Mouse (Mus musculus) heart, embryonic 11.5 days (tissue): ENCODE results near the gene Zfp386. TPM values are rescaled to one million over a fixed set of nuclear protein-coding genes. Genes with fewer than 3 reads are reported as not detected.

Source experiments
- ATAC-seq: fragments of 200-750 bp; cut with Nextera tagmentation; replicated peaks from 2 replicates; pipeline ENCODE4 v1.8.0; 2017; ENCODE audit warnings: moderate library complexity; ENCODE audit not compliant: insufficient number of reproducible peaks, low FRiP score, low TSS enrichment
- H3K27ac ChIP-seq: fragments of 300-500 bp; sonication (generic); 2 replicates; pipeline ENCODE4 v1.5.1; 2014; ENCODE audit warnings: mild to moderate bottlenecking, low read depth, low read length
- H3K27me3 ChIP-seq: fragments of 300-500 bp; sonication (generic); 2 replicates; pipeline ENCODE4 v1.6.1; 2014; ENCODE audit warnings: mild to moderate bottlenecking, low read length, mixed read lengths; ENCODE audit not compliant: control insufficient read depth, insufficient read depth
- H3K36me3 ChIP-seq: fragments of 300-500 bp; sonication (generic); 2 replicates; pipeline ENCODE4 v1.6.1; 2014; ENCODE audit warnings: mild to moderate bottlenecking, low read length, moderate library complexity, mixed read lengths; ENCODE audit not compliant: control insufficient read depth, insufficient read depth
- H3K4me1 ChIP-seq: fragments of 300-500 bp; sonication (generic); 2 replicates; pipeline ENCODE4 v1.6.1; 2014; ENCODE audit warnings: low read length; ENCODE audit not compliant: control insufficient read depth, insufficient read depth
- H3K4me2 ChIP-seq: fragments of 300-500 bp; sonication (generic); 2 replicates; pipeline ENCODE4 v1.6.1; 2014; ENCODE audit warnings: mild to moderate bottlenecking, moderate library complexity
- H3K4me3 ChIP-seq: fragments of 300-500 bp; sonication (generic); 2 replicates; pipeline ENCODE4 v1.5.1; 2014; ENCODE audit warnings: low read depth, low read length
- H3K9ac ChIP-seq: fragments of 300-500 bp; sonication (generic); 2 replicates; pipeline ENCODE4 v1.6.1; 2014; ENCODE audit warnings: mild to moderate bottlenecking, low read depth, low read length, moderate library complexity
- H3K9me3 ChIP-seq: fragments of 300-500 bp; sonication (generic); replicated peaks from 2 replicates; pipeline ENCODE4 v1.6.1; 2016; ENCODE audit warnings: low read length; ENCODE audit not compliant: control insufficient read depth
- WGBS: fragments of 180-500 bp; shearing (Covaris S2); extraction: QIAGEN DNeasy Blood & Tissue Kit; methylation state at CpG from one replicate; pipeline ENCODE4 v1.1.7; 2014; ENCODE audit not compliant: insufficient replicate concordance; 5-methylcytosine and 5-hydroxymethylcytosine counted together
- polyA plus RNA-seq: library from polyadenylated mRNA; unstranded; fragments of >200 nt; fragmentation: Nextera tagmentation; extraction: Ambion mirVana; gene quantifications from 2 replicates; pipeline ENCODE4 v1.2.1, GENCODE M21; 2014

Zfp386 gene
- polyA plus RNA-seq, 1 experiment from 2014 or later: 31.2 TPM

DNA sequence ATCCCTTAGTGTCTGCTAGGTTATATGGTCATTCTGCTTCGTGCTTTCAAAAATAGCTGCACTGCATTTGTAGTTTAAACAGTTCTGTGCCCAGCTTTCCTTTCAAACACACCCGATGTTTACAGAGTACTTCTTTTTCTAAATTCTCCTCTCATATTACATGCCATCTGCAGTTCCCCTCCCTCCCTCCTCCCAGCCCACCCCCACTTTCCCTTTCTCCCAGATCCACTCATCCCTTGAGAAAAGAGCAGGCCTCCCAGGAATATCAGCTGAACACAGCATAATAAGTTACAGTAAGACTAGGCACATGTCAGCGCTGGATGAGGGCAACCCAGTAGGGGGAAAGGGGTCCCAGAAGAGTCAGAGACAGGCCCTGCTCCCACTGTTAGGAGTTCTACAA, 1.7 kb downstream of the Zfp386 start:
- ATAC-seq: no peak
- no peaks in the 10 kb centered on the region for H3K27me3 ChIP-seq
- peak overlapping the region; percentile 72 for H3K4me2 ChIP-seq
- H3K27ac ChIP-seq: no peak overlapping the region
- no peak overlapping the region for H3K4me3 ChIP-seq
- peaks cover 8% of the 10 kb centered on the region for H3K4me1 ChIP-seq
- WGBS: 85% methylated on average over 3 of the region's 3 CpGs
- H3K9me3 ChIP-seq: no peaks in the 10 kb centered on the region
- 0 out of 2 replicates have a peak overlapping the region, but pooled peaks have one; percentile 94 for H3K9ac ChIP-seq
- no peaks in the 10 kb centered on the region for H3K36me3 ChIP-seq

DNA sequence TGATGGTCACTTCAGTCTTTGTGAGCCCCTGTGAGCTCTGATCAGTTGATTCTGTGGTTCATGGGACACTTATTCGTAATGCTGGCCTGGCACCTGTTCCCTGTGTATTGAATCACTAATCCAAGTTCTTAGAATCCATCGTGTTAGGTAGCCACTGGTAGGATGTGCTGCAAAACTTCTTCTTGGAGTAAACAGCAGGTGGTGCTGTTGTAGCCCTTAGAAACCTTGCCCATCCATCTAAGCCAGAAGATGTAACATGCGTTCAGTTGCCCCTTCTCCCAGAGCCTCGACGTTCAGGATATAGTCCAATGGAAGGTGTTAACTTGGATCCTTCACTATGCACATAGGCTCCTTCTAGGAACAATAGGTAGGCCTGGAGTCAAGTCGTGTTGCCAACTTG, 2.2 kb downstream of the Zfp386 start:
- Histone ChIP-seq H3K27me3 (no peaks in the 10 kb centered on the region), H3K9ac (no peak overlapping the region), H3K4me1 (peaks cover 8% of the 10 kb centered on the region), H3K36me3 (peaks cover 2% of the 10 kb centered on the region), H3K4me3 (no peak overlapping the region), H3K4me2 (no peak overlapping the region), H3K9me3 (no peaks in the 10 kb centered on the region), H3K27ac (no peak overlapping the region)
- WGBS: 79% methylated on average over 6 of the region's 6 CpGs
- no peak for ATAC-seq

DNA sequence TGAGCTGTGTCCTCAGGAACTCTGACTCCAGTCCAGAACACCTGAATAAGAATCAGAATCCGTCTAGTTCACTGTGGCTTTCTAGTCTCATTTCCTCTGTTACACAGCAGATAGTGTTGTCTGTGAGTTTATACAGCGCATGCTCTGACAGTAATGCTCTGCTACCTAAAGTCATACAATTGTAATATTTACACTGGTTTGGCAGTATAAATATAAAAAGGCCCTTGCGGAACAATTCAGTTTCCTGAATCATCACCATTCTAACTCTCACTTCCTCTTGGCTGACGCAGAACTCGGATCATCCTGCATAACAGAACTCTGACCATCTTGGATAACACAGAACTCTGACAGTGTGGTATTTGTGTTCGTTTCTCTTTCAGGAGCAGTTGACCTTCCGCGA, 6.8 kb downstream of the Zfp386 start:
- H3K9me3 ChIP-seq: peaks cover 3% of the 10 kb centered on the region; the same call in 1 of the 2 replicates
- H3K4me2 ChIP-seq: no peak overlapping the region
- no peak overlapping the region for H3K9ac ChIP-seq
- WGBS: 90% methylated on average over 8 of the region's 8 CpGs
- H3K27me3 ChIP-seq: no peaks in the 10 kb centered on the region
- no peak overlapping the region for H3K27ac ChIP-seq
- no peaks in the 10 kb centered on the region for H3K4me1 ChIP-seq
- no peak overlapping the region for H3K4me3 ChIP-seq
- H3K36me3 ChIP-seq: peaks cover 33% of the 10 kb centered on the region
- ATAC-seq: no peak

DNA sequence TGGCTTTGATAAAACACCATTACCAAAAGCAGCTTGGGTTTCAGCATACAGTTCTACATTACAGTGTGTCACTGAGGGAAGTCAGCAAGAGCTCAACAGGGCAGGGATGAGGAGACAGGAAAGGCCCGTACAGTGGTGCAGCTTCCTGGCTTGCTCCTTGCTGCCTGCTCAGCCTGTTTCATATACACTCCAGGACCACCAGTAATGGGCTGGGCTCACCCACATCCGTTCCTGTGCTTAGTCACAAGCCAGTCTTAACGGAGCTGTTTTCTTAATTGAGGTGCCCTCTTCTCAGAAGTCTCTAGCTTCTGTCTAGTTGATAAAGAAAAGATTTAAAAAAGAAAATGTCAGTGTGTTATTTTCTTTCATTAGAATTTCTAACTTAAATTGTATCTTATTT, 8.6 kb downstream of the Zfp386 start:
- 89% methylated on average over 3 of the region's 3 CpGs for WGBS
- no peak overlapping the region for H3K27ac ChIP-seq
- no peak overlapping the region for H3K9ac ChIP-seq
- H3K36me3 ChIP-seq: peaks cover 49% of the 10 kb centered on the region
- H3K4me2 ChIP-seq: no peak overlapping the region
- H3K9me3 ChIP-seq: peaks cover 9% of the 10 kb centered on the region
- no peaks in the 10 kb centered on the region for H3K4me1 ChIP-seq
- H3K4me3 ChIP-seq: no peak overlapping the region
- H3K27me3 ChIP-seq: no peaks in the 10 kb centered on the region
- ATAC-seq: no peak

DNA sequence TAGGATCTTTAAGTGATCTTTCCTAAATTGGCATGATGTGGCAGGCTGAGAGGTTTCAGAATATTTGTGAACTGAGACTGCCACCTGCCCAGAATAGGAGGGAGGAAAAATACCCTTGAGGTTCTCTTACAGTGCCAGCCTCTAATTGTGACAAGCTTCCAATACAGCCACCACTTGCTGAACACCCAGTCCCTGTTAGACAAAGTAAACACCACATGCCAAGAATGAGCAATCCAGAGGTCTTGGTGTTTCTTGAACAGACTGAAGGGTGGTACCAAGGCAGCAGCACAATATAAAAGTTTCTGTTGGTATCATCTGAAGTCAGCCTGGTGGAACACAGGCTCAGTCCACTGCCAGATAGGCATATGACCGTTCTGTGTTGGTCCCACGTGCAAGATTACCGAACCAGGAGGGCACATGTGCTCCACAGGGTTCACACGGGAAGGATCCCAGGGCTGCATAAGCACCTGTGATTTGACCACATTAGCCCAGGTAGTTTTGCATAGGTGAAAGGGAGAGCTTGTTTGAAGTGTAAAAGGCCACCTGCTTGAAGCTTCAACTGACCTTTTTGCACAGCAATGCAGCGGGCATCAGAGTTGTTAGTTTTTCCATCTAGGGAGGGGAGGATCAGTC, 14.2 kb downstream of the Zfp386 start:
- no peak overlapping the region for H3K4me2 ChIP-seq

DNA sequence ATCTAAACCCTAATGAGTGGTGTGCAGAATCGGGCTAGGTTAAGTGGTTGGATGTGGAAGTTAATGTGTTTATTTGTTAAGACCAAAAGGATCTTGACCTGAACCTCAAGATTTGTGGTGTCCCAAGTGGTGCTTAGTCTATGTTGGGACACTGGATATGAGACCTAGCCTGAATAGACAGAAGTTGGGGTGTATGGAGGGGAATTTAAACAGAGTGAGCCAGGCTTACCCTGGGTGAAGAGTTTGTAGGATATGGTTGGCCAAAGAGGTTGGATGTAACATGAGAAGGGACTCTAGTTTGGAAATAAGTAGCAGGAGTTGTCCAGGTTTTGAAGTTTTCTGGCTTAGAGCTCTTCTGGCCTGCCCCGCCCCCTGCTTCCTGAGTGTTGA, 14.7 kb downstream of the Zfp386 start:
- no peaks in the 10 kb centered on the region for H3K27me3 ChIP-seq
- 88% methylated on average over 2 of the region's 2 CpGs for WGBS
- ATAC-seq: no peak
- peaks cover 20% of the 10 kb centered on the region for H3K9me3 ChIP-seq
- H3K4me1 ChIP-seq: no peaks in the 10 kb centered on the region
- no peak overlapping the region for H3K27ac ChIP-seq
- H3K4me2 ChIP-seq: no peak overlapping the region
- H3K36me3 ChIP-seq: peaks cover 40% of the 10 kb centered on the region
- no peak overlapping the region for H3K4me3 ChIP-seq
- H3K9ac ChIP-seq: no peak overlapping the region

More for the DNA sequence above, 14.2 kb downstream of the Zfp386 start:
- 91% methylated on average over 5 of the region's 5 CpGs for WGBS
- Histone ChIP-seq H3K36me3 (peaks cover 42% of the 10 kb centered on the region), H3K27me3 (no peaks in the 10 kb centered on the region), H3K9me3 (peaks cover 20% of the 10 kb centered on the region), H3K9ac (no peak overlapping the region), H3K4me3 (no peak overlapping the region), H3K27ac (no peak overlapping the region), H3K4me1 (no peaks in the 10 kb centered on the region)
- ATAC-seq: no peak

DNA sequence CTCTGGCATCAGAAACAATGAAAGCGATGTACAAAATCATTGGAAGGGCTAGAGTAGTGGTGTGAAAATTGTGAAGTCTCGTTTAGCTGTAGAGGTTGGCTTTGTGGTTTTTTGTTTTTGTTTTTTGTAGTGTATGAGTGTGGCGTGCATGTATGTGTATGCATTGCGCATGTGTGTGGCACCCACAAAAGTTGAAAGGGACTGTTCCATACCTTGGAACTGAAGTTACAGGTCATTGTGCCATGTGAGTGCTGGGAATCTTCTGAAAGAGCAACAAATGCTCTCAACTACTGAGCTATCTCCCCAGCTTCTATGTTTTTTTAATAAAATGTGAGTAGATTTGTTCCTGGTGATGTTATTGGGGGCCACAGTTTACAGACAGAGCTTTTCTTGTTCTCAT, 15.5 kb downstream of the Zfp386 start:
- H3K4me3 ChIP-seq: no peak overlapping the region
- WGBS: 88% methylated on average over 4 of the region's 4 CpGs
- peaks cover 20% of the 10 kb centered on the region for H3K9me3 ChIP-seq
- peaks cover 34% of the 10 kb centered on the region for H3K36me3 ChIP-seq
- no peak for ATAC-seq
- no peak overlapping the region for H3K27ac ChIP-seq
- H3K9ac ChIP-seq: no peak overlapping the region
- H3K4me1 ChIP-seq: no peaks in the 10 kb centered on the region
- H3K4me2 ChIP-seq: no peak overlapping the region
- H3K27me3 ChIP-seq: no peaks in the 10 kb centered on the region

DNA sequence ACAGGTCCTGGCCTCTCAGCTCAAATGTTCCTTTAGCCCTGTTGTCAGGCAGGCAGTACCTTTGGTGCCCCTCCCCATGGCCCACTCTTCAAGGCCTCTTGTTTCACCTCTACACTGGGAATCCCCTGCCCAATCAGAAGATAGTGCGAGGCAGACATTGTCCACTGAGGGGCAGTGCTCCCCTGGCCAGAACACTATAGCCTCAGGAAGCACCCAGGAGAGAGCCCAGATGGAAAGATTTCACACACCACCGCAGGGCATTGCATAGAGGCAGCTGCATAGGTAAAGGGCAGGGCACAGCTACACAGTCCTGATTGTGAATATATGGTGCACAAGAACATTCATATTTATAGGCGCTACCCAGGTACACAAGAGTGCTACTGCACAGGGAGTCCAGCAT, 23.5 kb downstream of the Zfp386 start:
- no peak overlapping the region for H3K4me3 ChIP-seq
- WGBS: 20% methylated on average over 3 of the region's 3 CpGs
- ATAC-seq: peak; percentile 62

More for the DNA sequence above, 23.5 kb downstream of the Zfp386 start:
- Histone ChIP-seq H3K9ac (no peak overlapping the region), H3K27ac (no peak overlapping the region), H3K9me3 (no peaks in the 10 kb centered on the region), H3K27me3 (peaks cover 4% of the 10 kb centered on the region; the same call in 1 of the 2 replicates), H3K36me3 (no peaks in the 10 kb centered on the region), H3K4me2 (no peak overlapping the region), H3K4me1 (no peaks in the 10 kb centered on the region)
